Mouse (Mus musculus) left cerebral cortex, adult 11 months (tissue): ENCODE data around the gene Zzz3.

Experiments
- DNase-seq: peaks from one replicate; pipeline ENCODE4 v3.0.0; 2022; ENCODE audit warnings: low spot score

Gene Zzz3

GRCm38 (mm10) chr3:152497084-152497483 is 101.8 kb downstream of the Zzz3 start:
- no peak for DNase-seq

GRCm38 (mm10) chr3:152497842-152498241 is 102.6 kb downstream of the Zzz3 start:
- no peak for DNase-seq

GRCm38 (mm10) chr3:152498968-152499696 is 103.9 kb downstream of the Zzz3 start:
- DNase-seq = no peak

GRCm38 (mm10) chr3:152507900-152508299 is 112.6 kb downstream of the Zzz3 start:
- DNase-seq = no peak

- no peak for DNase-seq
These were observed 113.2 kb downstream of the Zzz3 start for GRCm38 (mm10) chr3:152508419-152508993.

GRCm38 (mm10) chr3:152509268-152509667 is 114.0 kb downstream of the Zzz3 start:
- DNase-seq = no peak
